Mouse (Mus musculus): ENCODE results near the gene Olfr32.
"Not testable (repeated sequence)": the region's sequence is repeated elsewhere in the genome, so short reads cannot be mapped to it uniquely, and the experiment has no call there.

Olfr32 gene

GRCm38 (mm10) chr2:90142196-90142595, at the start of gene Olfr32:
Olfr32 (minus strand) TSS chr2:90142296.
- DNase-seq (ENCODE audit: low spot score in 2 of 2): no peak

GRCm38 (mm10) chr2:90187082-90187481, 45.0 kb upstream of the Olfr32 start:
- not testable (repeated sequence) for DNase-seq (ENCODE audit: low spot score in 2 of 2)

DNA sequence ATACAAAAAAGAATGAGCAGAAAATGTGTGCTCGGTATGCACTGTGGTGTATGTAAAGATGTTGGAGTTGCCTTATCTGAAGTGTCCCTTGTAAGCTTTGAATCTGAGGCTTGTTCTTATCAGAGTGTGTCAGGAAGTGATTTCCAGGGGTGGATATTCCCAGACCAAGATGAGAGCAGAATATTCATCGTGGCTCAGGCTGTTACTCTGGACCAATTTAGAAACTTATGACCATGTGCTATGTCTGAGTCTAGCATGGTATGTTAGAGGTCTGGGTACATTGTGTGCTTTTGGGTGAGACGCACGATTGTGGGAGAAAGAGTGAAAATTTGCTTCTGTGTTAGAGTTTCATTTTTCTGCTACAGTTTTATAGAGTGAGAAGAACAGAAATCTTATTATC, 44.0 kb upstream of the Olfr32 start:
- not testable (repeated sequence) for DNase-seq (ENCODE audit: low spot score in 2 of 2)

DNA sequence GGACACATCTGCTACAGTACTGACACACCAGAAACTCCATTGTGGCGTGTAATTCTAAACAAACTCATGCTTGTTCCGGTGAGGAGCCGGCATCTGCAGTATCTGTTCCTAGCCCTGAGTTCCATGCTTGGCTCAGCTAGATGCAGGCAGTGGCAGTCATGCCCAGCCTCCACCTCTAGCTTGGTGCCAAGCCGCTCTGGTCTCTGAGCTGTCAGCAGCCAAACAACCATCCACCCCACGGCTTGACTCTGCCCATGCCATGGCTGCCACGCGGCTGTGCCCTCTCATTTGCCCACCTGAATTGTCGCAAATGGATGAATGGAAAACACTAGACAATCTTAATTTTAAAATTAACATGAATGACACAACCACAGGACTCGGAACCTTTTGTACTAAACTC, 11.8 kb upstream of the Olfr32 start:
- no peak for DNase-seq (ENCODE audit: low spot score in 2 of 2)

GRCm38 (mm10) chr2:90152991-90153390, 10.9 kb upstream of the Olfr32 start, which contains the start of gene Olfr1270:
Olfr1270 (minus strand) TSS chr2:90153091.
- no peak for DNase-seq (ENCODE audit: low spot score in 2 of 2)

- no peak for DNase-seq (ENCODE audit: low spot score in 2 of 2)
These were observed 20.8 kb downstream of the Olfr32 start, which contains the start of gene Olfr1269 for GRCm38 (mm10) chr2:90121312-90121711. Olfr1269 (minus strand) TSS chr2:90121412.
